Mouse (Mus musculus): ENCODE measurements at regions not wholly inside any gene's neighbourhood (a gene's known extent, or its start where the extent isn't known, plus 50 kb on each side); places are given as distances from the start of the nearest gene placed in this dataset.

GRCm38 (mm10) chr3:81809604-81810003, 122.8 kb upstream of the Ctso start:
- TF ChIP-seq CTCF (IDR thresholded peaks at IDR 0.05; ENCODE audit: insufficient read depth, low read length) (no peak), POLR2A (IDR thresholded peaks at IDR 0.05; ENCODE audit: borderline replicate concordance, extremely low read depth, low read depth, low read length) (no peak)
